Mouse (Mus musculus) left cerebral cortex, postnatal 4 days (tissue): ENCODE data around the gene Hcn3. TPM values are rescaled to one million over a fixed set of nuclear protein-coding genes. Genes with fewer than 3 reads are reported as not detected.
"Not testable (repeated sequence)": the region's sequence is repeated elsewhere in the genome, so short reads cannot be mapped to it uniquely, and the experiment has no call there.

Source experiments
- DNase-seq: peaks from one replicate; pipeline ENCODE4 v3.0.0-alpha.2; 2022
- intact Hi-C: fragments of 180-260 bp; cut with DNase I; formaldehyde crosslinking; loops from one replicate; pipeline ENCODE4 v1.15.1; 2025
- total RNA-seq, 2 experiments: library from RNA; stranded (reverse); gene quantifications; 2 replicates each; pipeline ENCODE4 v1.2.3; 2021

Gene Hcn3
- total RNA-seq, 2 experiments from 2014 or later = 68.6 to 73.1 TPM

DNA sequence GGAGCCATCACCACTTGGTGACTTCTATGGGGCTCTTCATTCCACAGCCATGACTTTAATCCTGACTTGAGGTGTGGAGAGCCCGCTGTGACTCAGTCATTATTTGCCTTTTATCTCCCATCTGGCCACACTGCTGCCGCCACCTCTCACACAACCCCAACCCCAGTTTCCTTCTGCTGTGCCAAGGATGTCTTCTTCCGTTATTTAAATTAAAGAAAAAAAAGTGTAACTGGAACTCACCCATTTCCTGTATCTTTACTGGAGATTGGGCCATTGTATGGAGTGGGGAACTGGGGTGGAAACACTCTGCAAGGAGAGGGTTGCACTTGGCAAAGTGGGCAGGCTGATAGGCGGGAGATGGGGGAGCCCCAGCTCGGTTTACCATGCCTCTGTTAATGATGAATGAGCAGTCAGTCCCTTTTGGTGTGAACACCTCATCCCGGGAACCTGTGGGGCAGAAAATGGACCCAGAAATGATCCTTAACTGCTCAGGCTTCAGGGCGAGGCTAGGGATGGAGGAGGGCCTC, 22.6 kb upstream of the Hcn3 start:
- no peak for DNase-seq
- intact Hi-C loops = no loop called here

DNA sequence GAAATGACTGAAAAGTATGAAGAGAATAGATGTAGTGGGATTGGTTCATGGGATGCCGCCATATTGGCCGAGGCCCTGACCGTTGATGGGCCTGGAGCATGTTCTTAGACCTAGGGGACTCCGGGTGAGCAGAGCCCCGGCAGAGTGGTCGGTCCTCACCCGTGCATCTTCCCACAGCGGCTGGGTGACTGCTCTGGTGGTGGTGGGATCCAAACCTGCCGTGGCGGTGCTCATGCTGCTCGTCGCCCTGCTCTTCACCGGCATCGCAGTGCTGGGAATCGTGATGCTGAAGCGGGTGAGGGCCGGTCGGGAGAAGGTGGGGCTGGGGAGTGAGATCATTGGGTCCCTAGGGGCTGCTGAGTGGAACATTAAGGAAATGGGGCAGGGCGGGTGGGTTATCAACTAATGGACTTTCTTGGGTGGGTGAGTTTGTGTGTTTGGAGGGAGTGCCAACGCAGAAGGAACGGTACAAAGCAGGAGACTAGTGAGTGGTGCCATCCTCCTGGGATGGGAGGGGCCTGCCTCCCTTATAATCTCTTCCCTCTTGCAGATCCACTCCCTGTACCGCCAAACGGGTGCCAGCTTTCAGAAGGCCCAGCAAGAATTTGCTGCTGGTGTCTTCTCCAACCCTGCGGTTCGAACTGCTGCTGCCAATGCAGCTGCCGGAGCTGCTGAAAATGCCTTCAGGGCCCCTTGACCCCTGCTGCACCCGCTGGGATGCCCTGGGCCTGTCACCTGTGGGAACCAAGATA, 21.9 kb upstream of the Hcn3 start:
- intact Hi-C loops = no loop called here
- no peak for DNase-seq

DNA sequence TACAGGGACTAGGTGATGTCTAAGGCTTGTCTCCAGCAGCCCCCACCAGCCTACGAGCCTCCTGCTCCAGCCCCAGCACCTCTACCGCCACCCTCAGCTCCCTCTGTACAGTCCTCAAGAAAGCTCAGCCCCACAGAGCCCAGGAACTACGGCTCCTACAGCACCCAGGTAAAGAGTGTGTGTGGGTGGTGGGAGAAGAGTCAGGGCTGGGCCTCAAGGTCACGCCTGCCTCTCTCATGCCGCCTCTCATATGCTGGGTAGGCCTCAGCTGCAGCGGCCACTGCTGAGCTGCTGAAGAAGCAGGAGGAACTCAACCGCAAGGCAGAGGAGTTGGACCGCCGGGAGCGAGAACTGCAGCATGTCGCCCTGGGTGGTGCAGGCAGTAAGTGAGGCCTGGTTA, 19.1 kb upstream of the Hcn3 start:
- intact Hi-C loops = loop anchor here (10.0 kb wide), 1 partner anchor 244 kb away; no protein-coding TSS in a partner anchor

DNA sequence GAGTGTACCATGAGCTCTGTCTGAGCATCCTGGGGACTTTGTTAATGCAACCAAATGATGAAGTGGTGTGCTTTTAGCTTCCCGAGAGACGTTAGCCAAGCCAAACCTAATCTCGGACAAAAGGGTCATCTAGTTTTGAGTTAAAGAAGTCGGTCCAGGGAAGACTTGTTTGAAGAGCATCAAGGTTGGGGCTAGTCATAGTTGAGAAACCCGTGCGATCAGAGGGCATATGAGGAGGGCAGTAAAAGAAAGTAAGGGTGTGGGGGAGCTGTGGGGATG, 18.1 kb upstream of the Hcn3 start:
- intact Hi-C loops = loop anchor here (10.0 kb wide), 1 partner anchor 243 kb away; no protein-coding TSS in a partner anchor
- no peak for DNase-seq

More for the DNA sequence above, 19.1 kb upstream of the Hcn3 start:
- no peak for DNase-seq

GRCm38 (mm10) chr3:89177242-89178106, 17.5 kb upstream of the Hcn3 start, which contains the start of gene Scamp3:
TSS of gene Scamp3 (plus strand) at chr3:89177473.
- intact Hi-C loops = loop anchor here (10.0 kb wide), 1 partner anchor 243 kb away; no protein-coding TSS in a partner anchor
- DNase-seq = peak; percentile 86

GRCm38 (mm10) chr3:89176421-89176820, 16.4 kb upstream of the Hcn3 start:
- intact Hi-C loops = loop anchor here (10.0 kb wide), 1 partner anchor 242 kb away; no protein-coding TSS in a partner anchor

GRCm38 (mm10) chr3:89175544-89175943, 15.5 kb upstream of the Hcn3 start:
- intact Hi-C loops = loop anchor here (10.0 kb wide), 1 partner anchor 241 kb away; no protein-coding TSS in a partner anchor
- DNase-seq = no peak

More at GRCm38 (mm10) chr3:89176421-89176820, 16.4 kb upstream of the Hcn3 start:
- no peak for DNase-seq

GRCm38 (mm10) chr3:89174844-89175243, 14.8 kb upstream of the Hcn3 start:
- no peak for DNase-seq
- intact Hi-C loops = loop anchor here (10.0 kb wide), 1 partner anchor 240 kb away; no protein-coding TSS in a partner anchor

- intact Hi-C loops = no loop called here
- no peak for DNase-seq
Measured at GRCm38 (mm10) chr3:89166945-89167344, 6.9 kb upstream of the Hcn3 start.

GRCm38 (mm10) chr3:89165268-89165870, 5.4 kb upstream of the Hcn3 start:
- DNase-seq = no peak
- intact Hi-C loops = no loop called here

- intact Hi-C loops = no loop called here
- DNase-seq = peak; percentile 94
Measured at GRCm38 (mm10) chr3:89164506-89165267, 4.7 kb upstream of the Hcn3 start, which contains the start of gene Clk2. TSS of gene Clk2 (plus strand) at chr3:89164795.

- no peak for DNase-seq
- intact Hi-C loops = no loop called here
Measured at GRCm38 (mm10) chr3:89163643-89164245, 3.7 kb upstream of the Hcn3 start.

- no peak for DNase-seq
- intact Hi-C loops = no loop called here
Measured at GRCm38 (mm10) chr3:89163123-89163522, 3.1 kb upstream of the Hcn3 start.

- intact Hi-C loops = no loop called here
- no peak for DNase-seq
Measured at GRCm38 (mm10) chr3:89161786-89162185, 1.8 kb upstream of the Hcn3 start.

DNA sequence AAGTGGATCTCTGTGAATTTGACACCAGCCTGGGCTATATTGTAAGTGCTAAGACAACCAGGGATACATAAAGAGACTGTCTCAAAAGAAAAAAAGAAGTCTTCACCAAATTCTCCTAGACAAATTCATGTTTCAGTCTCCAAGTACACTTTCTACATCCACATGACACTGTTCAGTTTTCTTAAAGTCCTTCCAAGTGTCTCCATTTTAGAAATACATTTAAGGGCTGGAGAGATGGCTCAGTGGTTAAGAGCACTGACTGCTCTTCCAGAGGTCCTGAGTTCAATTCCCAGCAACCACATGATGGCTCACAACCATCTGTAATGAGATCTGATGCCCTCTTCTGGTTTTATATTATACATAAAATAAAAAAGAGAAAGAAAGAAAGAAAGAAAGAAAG, 1.2 kb upstream of the Hcn3 start:
- DNase-seq, intact Hi-C loops: not testable (repeated sequence)

DNA sequence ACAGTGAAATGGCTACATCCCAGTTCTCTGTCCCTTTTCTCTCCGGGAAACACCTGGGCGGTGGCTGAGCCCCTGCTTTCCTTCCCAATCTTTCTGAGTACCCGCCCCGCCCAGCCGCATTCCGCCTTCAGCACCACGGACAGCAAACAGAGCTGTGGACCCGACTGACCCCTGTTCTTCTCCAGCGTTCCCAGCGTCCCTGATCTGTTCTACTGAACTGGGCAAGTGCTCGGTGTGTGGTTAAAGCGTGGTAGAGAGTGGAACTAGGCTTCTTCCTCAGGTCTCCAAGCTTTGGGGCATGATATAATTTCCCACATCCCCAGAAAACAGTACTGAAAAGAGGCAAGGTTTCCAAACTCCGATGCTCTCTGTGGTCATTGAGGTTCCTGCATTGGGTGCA, 785 bp downstream of the Hcn3 start:
- intact Hi-C loops = loop anchor here (5.0 kb wide), 1 partner anchor 67 kb away; the partner anchor contains the start of gene Rusc1
- no peak for DNase-seq

- intact Hi-C loops = loop anchor here (5.0 kb wide), 1 partner anchor 66 kb away; the partner anchor contains the start of gene Rusc1
- no peak for DNase-seq
Measured at GRCm38 (mm10) chr3:89158651-89159050, 1.3 kb downstream of the Hcn3 start.

GRCm38 (mm10) chr3:89156951-89157350, 3.0 kb downstream of the Hcn3 start:
- DNase-seq = no peak
- intact Hi-C loops = loop anchor here (5.0 kb wide), 1 partner anchor 65 kb away; the partner anchor contains the start of gene Rusc1

DNA sequence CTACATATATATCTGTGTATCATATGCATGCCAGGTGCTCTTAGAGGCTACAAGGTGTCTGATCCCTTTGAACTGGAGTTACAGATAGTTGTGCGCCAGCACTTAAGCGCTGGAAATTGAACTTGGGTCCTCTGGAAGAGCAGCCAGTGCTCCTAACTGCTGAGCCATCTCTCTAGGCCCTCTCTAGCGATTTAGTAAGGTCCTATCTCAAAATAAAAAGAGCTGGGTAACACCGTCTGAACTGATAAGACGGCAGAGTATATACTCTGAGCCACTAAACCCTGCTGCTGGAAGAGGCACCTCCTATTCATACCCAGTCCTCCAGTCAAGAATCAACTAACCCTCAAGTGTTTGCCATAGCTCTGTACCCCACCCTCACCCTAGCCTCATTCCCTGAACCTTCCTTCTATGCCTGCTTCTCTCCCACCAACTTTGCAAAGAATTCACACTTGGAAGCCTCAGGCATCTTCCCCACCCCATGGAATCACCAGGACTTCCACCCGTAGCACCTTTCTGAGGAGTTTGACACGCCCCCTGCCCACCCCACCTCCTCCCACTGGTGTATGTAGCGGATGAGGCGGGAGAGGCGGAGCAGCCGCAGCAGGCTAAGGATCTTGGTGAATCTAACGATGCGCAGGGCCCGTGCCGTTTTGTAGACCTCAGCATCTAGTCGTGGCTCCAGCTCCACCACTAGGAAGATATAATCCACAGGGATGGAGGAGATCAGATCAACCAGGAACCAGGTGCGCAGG, 7.7 kb downstream of the Hcn3 start:
- intact Hi-C loops = no loop called here
- no peak for DNase-seq
